Mouse (Mus musculus): Measurements from ENCODE around the gene Prn. TPM values are rescaled to one million over a fixed set of nuclear protein-coding genes. Genes with fewer than 3 reads are reported as not detected.

Prn gene
- polyA plus RNA-seq, 1 experiment from 2014 or later: not detected

DNA sequence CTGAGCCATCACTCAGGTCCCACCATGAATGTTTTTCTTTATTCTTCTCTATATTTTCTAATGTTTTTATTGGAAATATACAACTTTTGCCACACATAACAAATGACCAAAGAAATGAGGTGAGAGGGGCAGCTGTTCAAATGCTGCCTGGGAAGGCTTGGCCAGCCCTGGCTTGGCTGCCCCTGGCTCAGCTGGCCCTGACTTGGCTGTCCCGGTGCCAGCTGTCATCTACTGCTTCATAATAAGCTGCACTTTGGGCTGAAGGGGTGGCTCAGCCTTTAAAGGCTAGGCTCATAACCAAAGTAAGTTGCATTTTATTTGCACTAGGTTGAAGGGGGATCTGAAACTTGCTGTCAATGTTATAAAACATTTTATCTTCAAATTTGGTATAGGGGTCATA, 2.9 kb upstream of the Prn start:
- no peaks in the 10 kb centered on the region for H3K9me3 ChIP-seq (replicated peaks)
- no peak overlapping the region for H3K4me3 ChIP-seq (replicated peaks)
- DNase-seq (no peak), ATAC-seq (ENCODE audit: low read depth) (no peak)
- H3K4me1 ChIP-seq (replicated peaks): peaks cover 72% of the 10 kb centered on the region
- no peak overlapping the region for H3K9ac ChIP-seq
- no peaks in the 10 kb centered on the region for H3K36me3 ChIP-seq
- H3K4me2 ChIP-seq: no peak overlapping the region
- H3K27me3 ChIP-seq: no peaks in the 10 kb centered on the region
- 0 out of 2 replicates have a peak overlapping the region, but pooled peaks have one; percentile 6 for H3K27ac ChIP-seq
- 74% methylated on average over 1 of the region's 1 CpGs for WGBS (ENCODE audit: insufficient replicate concordance)

DNA sequence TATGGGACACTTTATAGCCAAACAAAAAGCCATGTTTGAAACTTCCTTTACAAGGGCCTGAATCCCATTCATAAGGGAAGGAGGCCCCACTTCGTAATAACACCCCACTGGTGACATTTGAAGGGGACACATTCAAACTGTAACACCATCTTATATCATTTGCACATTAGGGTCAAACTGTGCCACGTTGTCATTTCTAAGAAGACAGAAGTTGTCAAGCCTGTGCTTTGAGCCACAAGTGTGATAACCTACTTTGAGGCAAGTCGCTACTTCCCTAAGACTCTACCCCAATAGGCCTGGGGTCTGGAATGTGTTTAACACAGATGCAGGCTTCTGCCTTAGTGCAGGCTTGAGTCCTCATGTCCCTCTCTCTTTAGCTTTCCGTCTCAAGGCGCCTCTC, 2.4 kb upstream of the Prn start:
- no peaks in the 10 kb centered on the region for H3K27me3 ChIP-seq
- H3K4me1 ChIP-seq (replicated peaks): peaks cover 74% of the 10 kb centered on the region
- 70% methylated on average over 5 of the region's 5 CpGs for WGBS (ENCODE audit: insufficient replicate concordance)

DNA sequence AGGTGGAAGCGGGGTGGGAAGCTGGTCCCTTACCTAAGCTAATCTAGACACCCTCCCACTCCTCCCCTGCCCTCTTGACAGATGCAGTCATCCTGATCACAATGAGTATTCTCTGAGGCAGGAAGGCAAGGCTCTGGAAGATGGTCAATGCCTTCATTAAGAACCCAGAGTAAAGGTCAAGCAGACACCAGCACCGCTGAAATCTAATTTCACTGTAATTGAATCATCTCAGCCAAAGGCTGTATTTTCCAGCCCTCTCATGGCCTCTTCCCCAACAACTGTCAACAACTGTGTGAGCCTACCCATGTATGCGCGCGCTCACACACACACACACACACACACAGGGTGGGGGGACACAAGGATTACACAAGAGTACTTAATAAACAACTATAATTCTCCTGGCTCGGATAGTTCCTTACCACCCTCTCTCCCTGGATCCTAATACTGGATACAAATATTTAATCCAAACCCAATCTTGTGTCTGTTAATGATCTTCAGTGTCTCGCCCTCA, 1.4 kb upstream of the Prn start:
- WGBS (ENCODE audit: insufficient replicate concordance): 81% methylated on average over 7 of the region's 7 CpGs
- Histone ChIP-seq H3K9ac (no peak overlapping the region), H3K9me3 (replicated peaks) (no peaks in the 10 kb centered on the region), H3K27ac (peak overlapping the region; percentile 59), H3K4me2 (no peak overlapping the region), H3K4me1 (replicated peaks) (peaks cover 69% of the 10 kb centered on the region), H3K27me3 (no peaks in the 10 kb centered on the region), H3K36me3 (peaks cover 6% of the 10 kb centered on the region), H3K4me3 (replicated peaks) (no peak overlapping the region)
- DNase-seq: no peak
- ATAC-seq (ENCODE audit: low read depth): no peak

More for the DNA sequence above, 2.4 kb upstream of the Prn start:
- Histone ChIP-seq H3K4me3 (replicated peaks) (no peak overlapping the region), H3K4me2 (no peak overlapping the region), H3K9ac (no peak overlapping the region), H3K27ac (0 out of 2 replicates have a peak overlapping the region, but pooled peaks have one; percentile 6), H3K36me3 (no peaks in the 10 kb centered on the region), H3K9me3 (replicated peaks) (no peaks in the 10 kb centered on the region)
- no peak for DNase-seq
- ATAC-seq (ENCODE audit: low read depth): no peak

DNA sequence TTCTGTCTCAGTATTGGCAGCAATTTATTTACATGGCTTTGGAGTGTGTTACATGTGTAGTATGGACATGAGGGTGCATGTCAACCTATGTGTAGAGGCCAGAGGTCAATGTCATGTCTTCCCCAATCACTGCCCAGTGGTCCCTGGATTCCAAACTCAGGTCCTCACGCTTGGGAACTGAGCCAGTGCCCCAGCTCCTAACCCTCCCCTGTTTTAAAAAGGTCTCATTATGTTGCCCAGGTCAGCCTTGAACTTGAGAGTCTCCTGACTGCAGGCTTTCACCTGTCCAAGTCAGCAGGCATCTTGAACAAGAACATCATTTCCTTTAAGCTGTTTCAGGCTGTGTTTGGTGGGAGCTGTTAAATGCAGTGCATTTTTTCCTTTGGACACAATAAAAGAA, 851 bp upstream of the Prn start:
- Histone ChIP-seq H3K4me2 (peak overlapping the region; percentile 82), H3K9ac (peak overlapping the region; percentile 60), H3K36me3 (peaks cover 6% of the 10 kb centered on the region), H3K9me3 (replicated peaks) (no peaks in the 10 kb centered on the region), H3K4me3 (replicated peaks) (peak overlapping the region; percentile 80), H3K27me3 (no peaks in the 10 kb centered on the region), H3K27ac (peak overlapping the region; percentile 59), H3K4me1 (replicated peaks) (peaks cover 65% of the 10 kb centered on the region)
- WGBS (ENCODE audit: insufficient replicate concordance): 100% methylated on average over 1 of the region's 1 CpGs
- ATAC-seq (ENCODE audit: low read depth) (no peak), DNase-seq (no peak)

DNA sequence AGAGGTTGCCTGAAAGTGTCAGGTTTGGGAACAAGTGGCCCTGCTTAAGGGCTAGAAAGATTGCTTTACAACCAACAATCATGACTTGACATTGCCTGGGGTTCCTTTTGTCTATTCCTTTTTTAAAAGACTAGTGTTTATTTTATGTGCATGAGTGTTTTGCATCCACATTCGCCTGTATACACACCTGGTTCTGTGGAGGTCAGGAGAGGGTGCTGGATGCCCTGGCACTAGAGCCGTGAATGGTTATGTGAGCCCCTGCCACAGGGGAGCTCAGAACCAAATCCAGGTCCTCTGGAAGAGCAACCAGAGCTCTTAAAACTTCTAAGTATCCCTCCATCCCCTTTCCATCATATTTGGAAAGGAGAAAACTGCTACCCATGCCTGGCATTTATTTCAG, 1.1 kb downstream of the Prn start:
- peaks cover 46% of the 10 kb centered on the region for H3K4me1 ChIP-seq (replicated peaks)
- peak overlapping the region; percentile 8; the same call in 1 of the 2 replicates for H3K27ac ChIP-seq
- ATAC-seq (ENCODE audit: low read depth) (no peak), DNase-seq (no peak)
- H3K27me3 ChIP-seq: no peaks in the 10 kb centered on the region
- no peaks in the 10 kb centered on the region for H3K9me3 ChIP-seq (replicated peaks)
- WGBS (ENCODE audit: insufficient replicate concordance): 53% methylated on average over 2 of the region's 2 CpGs
- H3K9ac ChIP-seq: peak overlapping the region; percentile 91
- peak overlapping the region; percentile 80 for H3K4me3 ChIP-seq (replicated peaks)
- H3K36me3 ChIP-seq: peaks cover 6% of the 10 kb centered on the region
- peak overlapping the region; percentile 82 for H3K4me2 ChIP-seq

DNA sequence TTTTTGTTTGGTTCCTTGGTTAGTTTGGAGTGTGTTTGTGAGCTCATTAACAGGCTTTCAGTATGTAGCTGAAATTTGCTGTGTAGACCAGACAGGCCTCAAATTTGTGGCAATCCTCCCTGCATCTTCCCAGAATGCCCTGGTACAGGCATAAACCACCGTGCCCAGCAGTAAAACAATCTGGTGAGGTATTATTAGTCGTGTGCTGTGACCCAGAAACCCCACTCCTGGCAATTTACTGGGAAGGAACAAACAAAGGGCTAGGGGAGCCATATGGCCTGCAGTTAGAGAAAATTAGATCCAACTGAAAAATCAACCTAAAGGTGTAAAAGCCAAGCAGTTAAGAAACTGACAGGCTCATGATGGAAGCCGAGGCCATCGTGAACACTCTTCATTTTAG, 1.6 kb downstream of the Prn start:
- peak overlapping the region; percentile 80 for H3K4me3 ChIP-seq (replicated peaks)
- H3K36me3 ChIP-seq: peaks cover 6% of the 10 kb centered on the region
- ATAC-seq (ENCODE audit: low read depth) (no peak), DNase-seq (no peak)
- WGBS (ENCODE audit: insufficient replicate concordance): 54% methylated on average over 4 of the region's 4 CpGs
- peak overlapping the region; percentile 82 for H3K4me2 ChIP-seq
- peak overlapping the region; percentile 91 for H3K9ac ChIP-seq
- H3K4me1 ChIP-seq (replicated peaks): peaks cover 46% of the 10 kb centered on the region
- H3K27me3 ChIP-seq: no peaks in the 10 kb centered on the region
- H3K27ac ChIP-seq: peak overlapping the region; percentile 8; the same call in 1 of the 2 replicates
- H3K9me3 ChIP-seq (replicated peaks): no peaks in the 10 kb centered on the region

DNA sequence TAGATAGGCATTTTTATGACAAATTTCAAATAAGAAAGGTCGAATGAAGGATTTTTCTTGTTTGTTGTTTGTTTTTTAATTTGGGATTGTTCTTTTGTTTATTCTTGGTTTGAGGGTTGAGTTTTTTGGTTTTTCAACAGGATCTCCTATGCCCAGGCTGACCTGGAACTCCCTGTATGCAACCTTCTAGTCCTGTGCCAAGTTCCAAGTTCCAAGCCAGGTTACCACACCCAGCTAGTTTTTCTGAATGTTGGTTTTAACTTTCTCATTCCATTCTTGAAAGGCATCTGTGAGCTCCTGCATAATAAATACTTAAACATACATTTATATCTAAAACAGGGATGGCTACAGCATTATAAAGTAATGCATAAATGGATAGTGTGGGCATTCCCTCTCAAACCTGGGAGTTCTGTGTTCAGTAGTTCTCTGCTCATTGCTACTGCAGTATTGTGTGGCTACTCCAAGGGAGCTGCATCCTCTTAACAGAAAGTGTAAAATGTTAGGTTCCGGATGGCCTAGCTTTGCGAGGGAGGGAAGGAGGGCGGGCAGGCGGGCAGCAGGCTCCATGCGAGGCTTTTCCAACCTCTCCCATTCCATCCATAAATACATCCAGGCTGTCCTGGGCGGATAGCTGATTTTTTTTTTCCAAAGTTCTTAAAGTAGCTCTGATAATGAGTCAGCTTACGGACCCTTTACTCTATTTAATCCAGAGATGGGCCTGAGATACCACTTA, 2.9 kb downstream of the Prn start:
- Histone ChIP-seq H3K9ac (no peak overlapping the region), H3K9me3 (replicated peaks) (no peaks in the 10 kb centered on the region), H3K4me2 (no peak overlapping the region), H3K4me1 (replicated peaks) (peaks cover 42% of the 10 kb centered on the region), H3K27ac (no peak overlapping the region), H3K36me3 (peaks cover 9% of the 10 kb centered on the region), H3K27me3 (no peaks in the 10 kb centered on the region), H3K4me3 (replicated peaks) (no peak overlapping the region)
- DNase-seq: no peak
- no peak for ATAC-seq (ENCODE audit: low read depth)
- 81% methylated on average over 8 of the region's 8 CpGs for WGBS (ENCODE audit: insufficient replicate concordance)

DNA sequence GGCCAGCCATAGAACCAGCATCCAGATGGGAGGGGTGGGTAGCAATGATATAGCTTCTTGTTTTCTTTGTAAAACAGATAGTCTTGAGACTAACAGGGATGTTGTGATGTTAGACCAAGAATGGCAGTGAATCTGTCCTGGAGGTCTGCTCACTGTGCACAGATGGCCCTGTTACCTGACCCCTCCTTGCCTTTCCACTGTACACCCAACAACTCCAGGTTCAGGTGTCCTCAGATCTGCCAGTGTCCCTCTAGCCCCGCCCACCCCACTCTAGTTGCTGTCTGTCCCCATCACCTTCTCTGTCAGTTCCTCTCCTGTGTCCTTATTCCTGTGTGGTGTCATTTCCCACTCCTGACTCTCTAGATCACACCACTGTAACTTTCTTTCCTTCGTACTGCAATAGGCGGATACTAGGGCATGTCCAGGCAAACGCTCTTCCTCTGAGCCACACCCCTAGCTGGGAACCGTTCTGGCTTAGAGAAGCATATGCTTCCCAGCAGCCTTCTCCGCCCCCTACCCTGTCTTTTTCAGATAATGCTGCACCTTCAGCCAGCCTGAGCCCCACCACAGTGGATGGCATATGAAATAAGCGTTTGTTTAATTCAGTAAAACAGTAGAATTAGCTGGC, 22.6 kb downstream of the Prn start:
- H3K9me3 ChIP-seq (replicated peaks): no peaks in the 10 kb centered on the region
- H3K36me3 ChIP-seq: peaks cover 8% of the 10 kb centered on the region
- DNase-seq (no peak), ATAC-seq (ENCODE audit: low read depth) (peak; percentile 50)
- H3K4me1 ChIP-seq (replicated peaks): peaks cover 21% of the 10 kb centered on the region
- H3K4me2 ChIP-seq: no peak overlapping the region
- H3K27ac ChIP-seq: no peak overlapping the region; the same call in 1 of the 2 replicates
- H3K4me3 ChIP-seq (replicated peaks): no peak overlapping the region
- WGBS (ENCODE audit: insufficient replicate concordance): 44% methylated on average over 7 of the region's 7 CpGs
- H3K27me3 ChIP-seq: no peaks in the 10 kb centered on the region
- no peak overlapping the region for H3K9ac ChIP-seq

DNA sequence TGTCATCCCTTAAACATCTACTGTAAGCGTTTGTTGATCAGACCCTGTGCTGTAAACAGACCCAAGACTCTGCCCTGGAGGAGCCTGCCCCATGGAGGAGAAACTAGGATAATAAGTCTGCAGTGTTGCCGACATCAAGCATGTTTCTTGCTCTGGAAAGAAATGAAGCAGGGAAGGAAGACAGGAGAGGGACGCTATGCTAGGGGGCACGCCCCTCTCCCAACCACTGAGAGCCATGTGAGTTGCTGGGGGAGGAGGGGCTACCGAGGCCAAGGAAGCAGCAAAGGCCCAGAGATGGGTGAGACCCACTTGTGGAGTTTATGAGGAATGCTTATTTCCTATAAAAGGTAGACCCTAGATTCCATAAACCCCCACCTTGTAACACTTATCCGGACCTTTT, 23.3 kb downstream of the Prn start:
- H3K9me3 ChIP-seq (replicated peaks): no peaks in the 10 kb centered on the region
- no peaks in the 10 kb centered on the region for H3K27me3 ChIP-seq
- no peak overlapping the region for H3K4me3 ChIP-seq (replicated peaks)
- peaks cover 8% of the 10 kb centered on the region for H3K36me3 ChIP-seq
- no peak overlapping the region for H3K9ac ChIP-seq
- peaks cover 21% of the 10 kb centered on the region for H3K4me1 ChIP-seq (replicated peaks)
- H3K4me2 ChIP-seq: no peak overlapping the region
- H3K27ac ChIP-seq: no peak overlapping the region
- ATAC-seq (ENCODE audit: low read depth) (no peak), DNase-seq (no peak)
- 40% methylated on average over 6 of the region's 6 CpGs for WGBS (ENCODE audit: insufficient replicate concordance)

DNA sequence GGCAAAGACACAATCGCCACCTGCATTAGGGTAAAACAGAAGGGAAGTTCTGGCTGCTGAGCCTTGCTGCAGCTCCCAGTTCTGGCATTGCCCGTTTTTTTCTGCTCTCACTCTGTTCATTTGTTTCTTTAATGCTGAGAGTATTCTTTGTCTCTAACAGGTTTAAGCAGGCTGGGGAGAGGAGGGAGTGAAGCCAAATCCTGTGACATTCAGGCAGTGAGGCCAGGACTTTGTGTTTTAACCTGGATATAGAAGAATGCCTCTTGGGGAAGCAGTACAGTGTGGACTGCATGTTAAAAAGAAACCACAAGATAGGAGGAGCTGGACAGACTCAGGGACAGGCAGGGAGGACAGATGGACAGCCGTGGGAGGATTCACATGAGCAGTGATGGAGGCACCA, 23.8 kb downstream of the Prn start:
- H3K27me3 ChIP-seq: no peaks in the 10 kb centered on the region
- 46% methylated on average over 3 of the region's 3 CpGs for WGBS (ENCODE audit: insufficient replicate concordance)
- no peak for DNase-seq
- H3K9ac ChIP-seq: no peak overlapping the region
- H3K27ac ChIP-seq: no peak overlapping the region
- H3K4me2 ChIP-seq: no peak overlapping the region
- H3K4me3 ChIP-seq (replicated peaks): no peak overlapping the region
- ATAC-seq (ENCODE audit: low read depth): no peak
- peaks cover 21% of the 10 kb centered on the region for H3K4me1 ChIP-seq (replicated peaks)
- peaks cover 8% of the 10 kb centered on the region for H3K36me3 ChIP-seq
- H3K9me3 ChIP-seq (replicated peaks): no peaks in the 10 kb centered on the region

DNA sequence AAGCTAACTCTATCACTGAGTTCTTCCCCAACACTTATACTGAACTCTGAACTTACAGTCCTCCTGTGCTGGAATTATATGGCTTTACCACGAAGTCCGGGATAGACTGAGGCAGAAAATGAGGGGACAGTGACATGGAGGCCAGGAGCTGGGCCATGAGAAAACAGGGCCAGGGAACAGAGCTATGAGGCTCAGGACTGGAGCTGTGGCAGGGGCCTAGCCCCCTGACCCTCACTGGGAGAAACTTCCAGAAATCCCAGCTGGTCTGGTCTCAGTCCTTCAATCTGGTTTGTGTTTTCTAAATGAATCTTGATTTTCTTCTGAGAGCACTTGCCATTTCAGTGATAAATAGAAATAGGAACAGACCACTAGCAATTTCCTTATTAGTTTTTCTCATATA, 24.5 kb downstream of the Prn start:
- no peak overlapping the region for H3K4me3 ChIP-seq (replicated peaks)
- DNase-seq (no peak), ATAC-seq (ENCODE audit: low read depth) (no peak)
- 71% methylated on average over 2 of the region's 2 CpGs for WGBS (ENCODE audit: insufficient replicate concordance)
- H3K4me2 ChIP-seq: no peak overlapping the region
- no peak overlapping the region for H3K27ac ChIP-seq
- H3K36me3 ChIP-seq: peaks cover 8% of the 10 kb centered on the region
- no peaks in the 10 kb centered on the region for H3K9me3 ChIP-seq (replicated peaks)
- peaks cover 22% of the 10 kb centered on the region for H3K4me1 ChIP-seq (replicated peaks)
- H3K27me3 ChIP-seq: no peaks in the 10 kb centered on the region
- H3K9ac ChIP-seq: no peak overlapping the region
